Mouse (Mus musculus) spleen, adult 12 weeks (tissue): Measurements from ENCODE around the gene Milr1.
"Not testable (repeated sequence)": the region's sequence is repeated elsewhere in the genome, so short reads cannot be mapped to it uniquely, and the experiment has no call there.

Experiments used
- DNase-seq: peaks from one replicate; pipeline ENCODE4 v3.0.0; 2022; ENCODE audit warnings: low spot score

Milr1 gene

GRCm38 (mm10) chr11:106730714-106731113 lies 20.3 kb upstream of the Milr1 start:
- DNase-seq = no peak

DNA sequence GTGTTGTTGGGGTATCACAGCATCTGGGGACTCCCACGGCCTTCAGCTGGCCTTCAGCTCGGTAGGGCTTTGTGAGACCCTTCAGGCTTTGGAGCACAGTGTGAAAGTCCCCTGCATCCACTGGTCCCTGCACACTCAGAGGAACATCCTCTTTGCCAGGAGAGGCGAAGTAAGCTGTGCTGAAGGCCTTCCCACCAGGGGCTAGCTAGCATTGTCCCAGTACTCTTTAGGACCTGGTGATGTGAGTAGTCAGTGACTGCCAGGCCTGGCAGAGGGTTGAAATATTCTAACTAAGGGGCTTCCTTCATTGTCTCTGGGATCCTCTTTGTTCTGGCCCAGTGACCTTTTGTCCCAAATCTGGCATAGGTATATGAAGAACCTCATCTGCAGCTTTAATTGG lies 14.4 kb upstream of the Milr1 start:
- DNase-seq = no peak

DNA sequence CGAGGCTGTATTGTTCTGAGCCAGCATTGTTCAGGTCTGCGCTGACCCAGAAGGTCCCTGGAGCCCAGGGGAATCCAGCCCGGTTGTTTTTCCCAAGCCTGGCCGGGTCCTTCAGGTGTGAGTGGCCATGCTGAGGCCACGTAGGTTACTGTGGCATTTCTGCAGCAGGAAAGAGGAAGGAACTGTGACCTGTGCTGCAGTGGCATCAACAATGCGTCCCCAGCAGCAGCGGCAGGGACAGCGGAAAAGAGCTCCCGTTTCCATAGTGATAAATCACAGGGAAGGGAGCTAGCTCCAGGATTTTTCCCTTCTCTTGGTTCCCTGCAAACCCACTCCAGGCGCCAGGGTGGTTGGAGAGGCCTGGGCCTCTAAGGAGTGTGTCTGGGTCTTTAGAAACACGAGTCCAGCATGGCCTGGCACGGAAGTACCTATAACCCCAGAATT lies 13.8 kb upstream of the Milr1 start:
- DNase-seq = no peak

- no peak for DNase-seq
Measured at GRCm38 (mm10) chr11:106739116-106739515, 11.9 kb upstream of the Milr1 start.

DNA sequence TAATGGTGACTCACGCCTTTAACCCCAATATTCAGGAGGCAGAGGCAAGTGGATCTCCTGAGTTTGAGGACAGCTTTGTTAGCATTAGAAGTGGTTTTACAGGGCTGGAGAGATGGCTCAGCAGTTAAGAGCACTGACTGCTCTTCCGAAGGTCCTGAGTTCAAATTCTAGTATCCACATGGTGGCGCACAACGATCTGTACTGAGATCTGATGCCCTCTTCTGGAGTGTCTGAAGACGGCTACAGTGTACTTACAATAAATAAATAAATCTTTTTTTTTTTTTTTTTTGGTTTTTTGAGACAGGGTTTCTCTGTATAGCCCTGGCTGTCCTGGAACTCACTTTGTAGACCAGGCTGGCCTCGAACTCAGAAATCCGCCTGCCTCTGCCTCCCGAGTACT lies 10.3 kb upstream of the Milr1 start:
- not testable (repeated sequence) for DNase-seq

DNA sequence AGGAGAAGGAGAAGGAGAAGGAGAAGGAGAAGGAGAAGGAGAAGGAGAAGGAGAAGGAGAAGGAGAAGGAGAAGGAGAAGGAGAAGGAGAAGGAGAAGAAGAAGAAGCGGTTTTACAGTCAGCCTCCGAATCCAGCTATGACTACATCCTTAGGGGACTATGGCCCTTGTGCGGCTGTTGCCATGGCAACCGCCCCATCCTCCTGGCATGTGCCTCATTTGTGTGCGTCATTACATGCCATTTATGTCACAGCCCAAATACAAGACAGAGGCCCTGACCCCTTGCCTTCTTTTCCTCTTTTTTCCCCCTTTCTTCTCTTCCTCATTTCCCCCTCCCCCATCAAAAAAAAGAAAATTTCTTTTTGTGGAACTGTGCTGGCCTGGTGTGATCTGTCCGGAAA lies 9.8 kb upstream of the Milr1 start:
- no peak for DNase-seq

GRCm38 (mm10) chr11:106741826-106742225 lies 9.2 kb upstream of the Milr1 start:
- no peak for DNase-seq

DNA sequence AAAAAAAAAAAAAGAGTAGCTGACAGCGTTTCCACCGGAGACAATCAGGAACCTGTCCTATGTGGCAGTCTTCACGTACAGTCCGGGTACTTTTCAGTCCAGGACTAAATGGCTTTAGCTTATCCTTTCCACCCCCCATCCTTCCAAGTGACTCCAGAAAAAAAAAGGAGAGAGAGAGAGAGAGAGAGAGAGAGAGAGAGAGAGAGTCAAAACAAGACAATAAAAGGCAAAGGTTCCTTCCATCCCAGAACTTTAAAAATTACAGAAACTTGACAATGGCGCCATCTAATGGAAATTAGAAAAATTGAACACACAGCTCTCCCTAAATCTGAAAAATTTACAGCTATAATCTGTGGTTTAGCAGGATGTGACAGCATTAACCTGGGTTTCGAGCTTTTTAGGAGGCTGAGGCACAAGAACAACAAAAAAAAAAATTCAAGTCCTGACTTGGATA lies 8.6 kb upstream of the Milr1 start:
- no peak for DNase-seq

DNA sequence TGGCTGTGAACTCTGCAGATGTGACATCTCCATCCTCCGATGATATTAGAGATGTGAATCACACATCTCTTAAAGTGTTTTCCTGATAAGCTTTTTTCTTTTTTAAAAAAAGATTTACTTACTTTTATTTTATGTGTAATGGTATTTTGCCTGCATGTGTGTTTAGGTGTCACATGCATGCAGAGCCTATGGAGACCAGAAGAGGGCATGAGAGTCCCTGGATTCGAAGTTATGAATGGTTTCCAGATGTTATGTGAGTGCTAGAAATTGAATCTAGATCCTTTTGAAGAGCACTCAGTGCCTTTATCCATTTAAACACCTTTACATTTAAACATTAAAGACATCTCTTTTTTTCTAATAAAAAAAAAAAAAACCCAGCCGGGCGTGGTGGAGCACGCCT lies 6.1 kb upstream of the Milr1 start:
- DNase-seq = no peak

GRCm38 (mm10) chr11:106749557-106750120 lies 1.4 kb upstream of the Milr1 start:
- not testable (repeated sequence) for DNase-seq

DNA sequence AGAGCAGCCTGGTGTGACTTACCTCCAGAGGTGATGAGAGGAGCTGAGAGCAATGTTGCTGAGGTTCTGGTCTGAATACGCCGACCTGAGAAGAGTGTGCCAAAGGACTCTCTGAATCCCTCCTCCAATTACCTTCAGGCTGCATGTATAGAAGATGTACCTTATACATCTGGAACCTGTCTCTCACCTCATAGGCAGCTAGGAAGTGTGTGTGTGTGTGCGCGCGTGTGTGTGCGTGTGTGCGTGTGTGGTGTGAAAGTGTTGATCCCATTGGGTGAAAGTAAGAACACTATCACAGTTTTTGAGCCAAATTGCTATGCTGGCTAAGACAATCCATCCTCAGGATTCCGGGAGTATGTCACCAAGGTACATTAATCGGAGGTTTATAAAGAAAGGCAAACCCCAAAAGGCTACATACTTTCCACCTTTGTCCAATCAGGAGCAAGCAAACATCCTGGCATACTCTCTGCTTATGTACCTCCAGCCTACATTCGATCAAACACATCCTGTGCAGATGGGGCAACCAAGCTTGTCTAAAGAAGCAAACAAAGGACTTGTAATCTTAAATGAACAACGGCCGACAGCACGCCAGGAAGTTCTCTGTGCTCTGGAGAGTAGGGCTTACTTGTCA lies 790 bp upstream of the Milr1 start, which contains the start of gene Pecam1:
Pecam1 (minus strand) TSS at position 508 of the 631 bp plus-strand sequence.
- peak; percentile 23 for DNase-seq

DNA sequence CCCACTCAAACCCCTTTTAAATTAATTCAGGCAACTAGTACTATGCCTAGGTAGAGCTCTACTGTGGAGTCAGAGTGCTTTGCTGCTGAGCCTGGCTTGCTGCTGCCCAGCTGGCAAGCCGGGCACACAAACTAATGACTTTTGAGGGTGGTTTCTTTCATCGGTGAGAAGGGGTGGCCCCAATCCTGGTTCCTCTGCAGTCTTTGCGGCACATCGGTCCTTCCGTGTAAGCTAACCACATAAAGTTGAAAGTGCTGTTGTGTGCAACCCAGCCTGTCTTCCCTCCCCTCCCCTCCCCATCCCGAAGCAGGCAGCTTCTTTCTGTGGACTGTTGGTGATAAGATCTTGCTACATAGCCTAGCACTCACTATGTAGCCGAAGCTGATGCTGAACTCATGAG lies 1.1 kb downstream of the Milr1 start:
- DNase-seq = peak; percentile 19

DNA sequence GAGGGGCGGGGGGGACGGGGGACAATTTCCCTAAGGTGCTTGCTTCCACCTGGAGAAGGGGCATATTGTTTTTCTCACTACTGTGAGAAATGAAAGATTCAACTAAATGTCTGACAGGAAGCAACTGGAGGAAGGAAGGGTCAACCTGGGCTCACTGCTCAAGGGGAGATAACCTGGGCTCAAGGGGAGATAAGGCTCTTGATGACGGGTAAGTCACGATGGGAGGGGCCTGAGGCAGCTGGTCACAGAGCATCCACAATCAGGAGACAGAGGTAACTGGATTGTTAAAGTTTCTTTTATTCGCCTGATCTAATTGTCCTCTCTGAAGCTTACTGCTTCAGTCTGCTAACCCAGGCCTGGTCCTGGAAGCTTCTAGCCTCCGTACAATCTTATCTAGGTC lies 2.3 kb downstream of the Milr1 start:
- no peak for DNase-seq

- DNase-seq = no peak
Measured at GRCm38 (mm10) chr11:106755583-106755982, 4.6 kb downstream of the Milr1 start.

- no peak for DNase-seq
Measured at GRCm38 (mm10) chr11:106759028-106759427, 8.0 kb downstream of the Milr1 start.

- no peak for DNase-seq
Measured at GRCm38 (mm10) chr11:106760511-106760910, 9.5 kb downstream of the Milr1 start.

- DNase-seq = peak; percentile 42
Measured at GRCm38 (mm10) chr11:106762139-106762799, 11.2 kb downstream of the Milr1 start.

DNA sequence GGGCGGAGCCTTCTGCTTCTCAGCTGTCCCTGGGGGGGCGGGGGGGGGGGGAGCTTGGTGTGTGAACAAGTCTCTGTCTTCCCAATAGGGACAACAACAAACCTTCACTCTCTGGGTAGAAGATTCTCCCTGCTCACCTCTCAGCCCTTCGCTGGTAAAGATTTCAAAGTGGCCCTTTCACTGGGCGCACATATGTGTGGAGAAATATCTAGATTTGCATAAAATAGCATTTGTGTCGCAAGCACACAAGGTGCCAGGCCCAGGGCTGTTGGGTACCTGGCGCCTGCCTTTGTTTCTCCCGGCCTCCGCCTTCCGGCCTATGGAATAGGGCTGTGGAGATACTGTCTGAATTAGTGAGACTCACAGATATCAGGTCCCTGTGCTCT lies 11.8 kb downstream of the Milr1 start:
- DNase-seq = no peak

GRCm38 (mm10) chr11:106766611-106767162 lies 15.7 kb downstream of the Milr1 start:
- no peak for DNase-seq

DNA sequence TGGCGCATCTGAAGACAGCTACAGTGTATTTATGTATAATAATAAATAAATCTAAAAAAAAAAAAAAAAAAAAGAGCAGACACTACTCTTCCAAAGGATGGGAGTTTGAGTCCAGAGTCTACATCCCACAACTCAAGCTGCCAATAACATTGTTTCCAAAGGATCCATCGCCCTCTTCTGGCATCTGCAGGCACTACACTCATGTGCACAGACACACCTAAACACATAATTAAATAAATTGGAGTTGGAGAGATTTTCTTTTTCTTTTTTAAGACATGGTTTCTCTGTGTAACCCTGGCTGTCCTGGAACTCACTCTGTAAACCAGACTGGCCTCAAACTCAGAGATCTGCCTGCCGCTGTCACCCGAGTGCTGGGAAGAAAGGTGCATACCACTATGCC lies 16.5 kb downstream of the Milr1 start:
- no peak for DNase-seq

DNA sequence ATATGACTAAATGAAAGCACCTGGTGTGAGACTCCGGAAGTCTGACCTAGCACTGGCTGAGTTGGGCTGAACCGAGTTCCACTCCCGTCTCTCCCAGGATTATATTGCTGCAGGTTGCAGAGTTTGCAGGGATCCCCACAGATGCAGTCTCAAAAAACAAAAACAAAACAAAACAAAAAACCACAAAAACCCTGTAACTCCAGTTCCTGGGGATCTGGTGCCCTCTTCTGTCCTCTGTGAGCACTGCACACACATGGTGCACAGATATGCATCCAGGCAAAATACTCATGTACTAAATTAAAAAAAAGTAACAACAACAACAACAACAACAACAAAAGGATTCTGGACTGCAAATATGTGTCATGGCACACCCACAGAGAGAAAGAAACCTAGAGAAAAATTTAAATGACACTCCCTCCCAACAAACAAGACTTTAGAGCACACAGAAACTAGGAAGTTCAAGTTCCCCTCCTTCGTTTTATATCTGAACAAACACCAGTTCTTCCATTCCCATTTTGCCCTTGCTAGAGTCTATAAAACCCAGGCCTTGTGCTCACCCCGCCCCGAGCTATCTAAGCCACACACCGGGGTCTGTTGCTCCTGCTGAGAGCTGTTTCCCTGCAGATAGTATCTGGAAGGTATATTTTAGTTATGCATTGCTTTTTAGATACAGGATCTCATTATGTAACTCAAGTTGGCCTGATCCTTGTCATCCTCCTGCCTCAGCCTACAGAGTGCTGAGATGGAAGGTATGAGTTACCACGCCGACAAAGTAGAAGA lies 19.4 kb downstream of the Milr1 start:
- DNase-seq = no peak

- no peak for DNase-seq
Measured at GRCm38 (mm10) chr11:106773061-106773460, 22.0 kb downstream of the Milr1 start.
